Mouse (Mus musculus): Measurements from ENCODE around the gene Atg10. TPM values are rescaled to one million over a fixed set of nuclear protein-coding genes. Genes with fewer than 3 reads are reported as not detected.
A peak's percentile ranks its signal among the peaks of the same experiment; 100 is the strongest.
"Not testable (repeated sequence)": the region's sequence is repeated elsewhere in the genome, so short reads cannot be mapped to it uniquely, and the experiment has no call there.

Atg10 gene
- 12.6 and 12.8 TPM in 2 replicates for polyA plus RNA-seq (2015; fragmentation: Nextera tagmentation; extraction: Ambion mirVana)

DNA sequence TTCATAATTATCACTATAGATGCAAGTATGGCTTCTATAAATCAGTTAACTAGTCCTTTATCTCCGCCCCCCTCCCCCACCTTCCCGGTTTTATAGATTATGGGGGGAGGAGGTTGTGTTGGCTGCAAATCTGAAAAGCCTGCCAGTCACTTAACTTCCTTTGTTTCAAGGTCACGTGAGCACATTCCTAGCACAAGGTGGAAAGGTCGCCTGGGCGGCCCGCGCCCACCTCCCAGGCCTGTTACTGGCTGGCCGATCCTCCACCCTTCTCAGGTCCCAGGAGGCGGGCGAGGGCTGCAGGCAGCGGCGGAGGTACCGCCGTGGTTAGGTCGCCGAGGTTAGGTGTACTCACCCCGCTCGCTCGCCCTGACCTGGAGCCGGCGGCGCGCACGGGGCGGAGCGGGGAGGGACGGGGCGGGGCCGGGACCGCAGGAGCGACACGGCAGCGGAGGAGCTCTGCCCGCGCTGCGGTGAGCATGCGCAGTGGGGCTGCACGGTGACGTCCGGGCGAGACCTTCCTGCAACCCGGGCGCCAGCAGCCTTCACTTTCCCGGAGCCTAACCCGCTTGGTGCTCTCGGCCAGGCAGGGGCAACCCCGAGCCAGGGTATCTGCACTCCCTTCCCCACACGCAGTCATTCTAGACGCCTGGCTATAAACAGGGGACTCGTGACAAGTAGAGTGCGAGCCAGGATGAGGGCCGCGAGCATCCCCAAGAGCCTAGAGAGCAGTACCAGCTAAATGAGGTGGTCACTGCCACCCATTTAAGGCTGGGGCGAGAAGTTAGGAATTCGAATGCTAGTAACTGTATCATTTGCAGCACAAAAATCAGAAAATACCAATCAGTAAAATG, at the start of gene Atg10:
Atg10 (minus strand) TSS at position 382 of the 851 bp plus-strand sequence.
- Histone ChIP-seq H3K4me3 (replicated peaks) (peak within 1 kb of the TSS; percentile 64), H3K9ac (peak within 1 kb of the TSS; percentile 65; the same call in 1 of the 2 replicates), H3K27me3 (replicated peaks) (no peaks in the 10 kb centered on the region), H3K4me2 (peak within 1 kb of the TSS; percentile 64), H3K27ac (peak within 1 kb of the TSS; percentile 91), H3K4me1 (no peaks in the 10 kb centered on the region), H3K36me3 (no peaks in the 10 kb centered on the region), H3K9me3 (no peaks in the 10 kb centered on the region)
- under 1% methylated on average over 51 of the region's 55 CpGs for whole genome bisulfite sequencing
- peak; percentile 98 for ATAC-seq (ENCODE audit: insufficient read depth, low FRiP score, low read depth)

DNA sequence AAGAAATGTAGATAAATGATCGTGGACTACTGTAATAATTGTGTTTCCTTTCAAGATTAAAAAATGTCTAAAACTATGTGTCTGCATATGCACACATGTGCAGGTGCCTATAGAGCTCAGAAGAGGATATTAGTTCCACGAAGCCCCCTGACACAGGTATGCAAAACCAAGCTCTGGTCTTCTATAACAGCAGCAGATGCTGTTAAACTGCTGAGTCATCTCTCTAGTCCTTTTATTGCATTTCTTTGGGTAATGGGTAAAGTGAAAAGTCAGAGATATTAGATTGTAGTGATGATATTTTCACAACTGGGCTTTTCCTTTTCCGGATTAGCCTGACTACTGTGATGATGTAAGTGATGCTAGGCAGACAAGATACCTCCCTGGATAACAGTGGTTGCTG, 28.6 kb upstream of the Atg10 start:
- Histone ChIP-seq H3K4me1 (no peaks in the 10 kb centered on the region), H3K27ac (no peak overlapping the region), H3K4me3 (replicated peaks) (no peak overlapping the region), H3K27me3 (replicated peaks) (no peaks in the 10 kb centered on the region), H3K36me3 (no peaks in the 10 kb centered on the region), H3K9me3 (no peaks in the 10 kb centered on the region), H3K4me2 (no peak overlapping the region), H3K9ac (no peak overlapping the region)
- 82% methylated on average over 3 of the region's 3 CpGs for WGBS
- no peak for ATAC-seq (ENCODE audit: insufficient read depth, low FRiP score, low read depth)

DNA sequence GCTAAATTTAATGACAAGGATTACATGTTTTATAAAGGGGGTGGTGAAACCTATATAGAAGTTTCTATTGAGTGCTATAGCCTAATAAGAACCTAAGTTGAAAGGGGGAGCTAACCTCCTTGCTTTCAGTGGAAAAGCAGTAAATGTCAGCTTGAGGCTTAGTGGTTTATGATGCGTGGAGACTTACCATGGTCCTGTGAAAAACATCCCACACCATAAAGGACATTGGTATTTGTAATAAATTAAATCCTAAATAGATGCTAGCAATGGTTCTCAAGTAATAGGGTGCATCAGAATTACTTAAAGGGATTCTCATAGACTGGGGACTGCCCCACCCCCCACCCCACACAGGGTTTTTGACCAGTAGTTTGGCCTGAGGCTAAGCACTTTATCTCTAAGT, 27.9 kb upstream of the Atg10 start:
- no peak overlapping the region for H3K4me3 ChIP-seq (replicated peaks)
- H3K27me3 ChIP-seq (replicated peaks) = no peaks in the 10 kb centered on the region
- H3K27ac ChIP-seq = no peak overlapping the region
- H3K4me2 ChIP-seq = no peak overlapping the region
- H3K36me3 ChIP-seq = no peaks in the 10 kb centered on the region
- no peak overlapping the region for H3K9ac ChIP-seq
- ATAC-seq (ENCODE audit: insufficient read depth, low FRiP score, low read depth) = no peak
- H3K9me3 ChIP-seq = no peaks in the 10 kb centered on the region
- 61% methylated on average over 1 of the region's 1 CpGs for WGBS
- H3K4me1 ChIP-seq = no peaks in the 10 kb centered on the region

DNA sequence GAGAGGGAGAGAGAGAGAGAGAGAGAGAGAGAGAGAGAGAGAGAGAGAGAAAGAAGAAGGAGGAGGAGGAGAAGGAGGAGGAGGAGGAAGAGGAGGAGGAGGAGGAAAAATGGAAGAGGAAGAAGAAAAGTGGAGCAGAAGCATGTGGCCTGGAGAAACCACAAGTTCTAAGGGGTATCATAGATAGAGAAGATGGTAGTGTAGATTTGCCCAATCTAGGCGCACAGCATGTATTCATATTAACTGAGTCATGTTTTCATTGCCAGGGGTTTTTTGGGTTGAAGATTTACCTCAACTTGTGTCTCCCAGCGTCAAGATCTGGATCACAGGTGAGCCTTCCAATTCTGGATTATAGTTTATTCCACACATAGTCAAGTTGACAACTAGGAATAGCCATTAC, 26.3 kb upstream of the Atg10 start:
- whole genome bisulfite sequencing = 81% methylated on average over 2 of the region's 2 CpGs
- ATAC-seq (ENCODE audit: insufficient read depth, low FRiP score, low read depth); H3K4me2 ChIP-seq; H3K27me3 ChIP-seq (replicated peaks); H3K9me3 ChIP-seq; H3K36me3 ChIP-seq; H3K4me3 ChIP-seq (replicated peaks); H3K27ac ChIP-seq; H3K9ac ChIP-seq; H3K4me1 ChIP-seq: not testable (repeated sequence)

DNA sequence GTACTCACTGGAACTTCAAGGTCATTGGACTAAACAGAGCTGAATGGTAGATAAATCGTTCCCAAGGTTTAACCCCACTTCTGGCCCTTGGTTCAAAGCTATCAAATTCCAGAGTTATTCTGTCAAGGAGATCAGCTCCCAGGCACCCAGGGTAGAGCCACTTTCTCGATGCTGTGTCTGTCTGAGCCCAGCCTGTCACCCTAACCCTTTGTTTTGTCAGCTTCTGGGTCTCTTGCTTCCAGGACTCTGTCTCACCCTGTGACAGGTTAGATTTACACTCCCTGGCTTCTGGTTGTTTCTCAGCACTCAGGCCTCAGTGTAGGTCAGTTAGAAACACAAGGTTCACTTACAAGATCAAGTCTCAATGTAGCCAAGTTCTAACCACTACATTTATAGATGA, 22.7 kb upstream of the Atg10 start:
- no peaks in the 10 kb centered on the region for H3K27me3 ChIP-seq (replicated peaks)
- H3K9me3 ChIP-seq = no peaks in the 10 kb centered on the region
- no peaks in the 10 kb centered on the region for H3K36me3 ChIP-seq
- no peaks in the 10 kb centered on the region for H3K4me1 ChIP-seq
- 59% methylated on average over 2 of the region's 2 CpGs for WGBS
- H3K4me2 ChIP-seq = no peak overlapping the region
- no peak for ATAC-seq (ENCODE audit: insufficient read depth, low FRiP score, low read depth)
- H3K4me3 ChIP-seq (replicated peaks) = no peak overlapping the region
- no peak overlapping the region for H3K9ac ChIP-seq
- H3K27ac ChIP-seq = no peak overlapping the region

DNA sequence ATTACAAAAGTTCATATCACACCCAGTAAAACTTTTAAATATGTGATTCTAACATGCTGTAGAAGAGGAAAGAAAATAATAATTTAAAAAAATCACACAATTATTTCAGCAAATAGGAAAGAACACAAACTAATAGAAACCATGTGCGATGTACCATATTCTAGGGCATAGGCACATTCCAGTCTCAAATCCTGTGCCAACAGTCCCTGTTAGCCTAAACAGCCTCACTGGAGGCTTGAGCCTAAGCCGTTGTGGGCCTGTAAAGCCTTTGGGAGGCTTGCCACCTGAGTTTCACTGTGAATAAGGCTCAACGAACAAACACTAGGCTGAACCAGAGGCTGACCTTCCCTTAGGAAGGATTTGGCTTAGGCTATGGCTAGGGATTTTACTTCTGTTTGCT, 14.2 kb upstream of the Atg10 start:
- no peaks in the 10 kb centered on the region for H3K36me3 ChIP-seq
- no peak overlapping the region for H3K4me2 ChIP-seq
- no peak overlapping the region for H3K27ac ChIP-seq
- no peak overlapping the region for H3K9ac ChIP-seq
- H3K9me3 ChIP-seq = no peaks in the 10 kb centered on the region
- H3K4me3 ChIP-seq (replicated peaks) = no peak overlapping the region
- WGBS = 73% methylated on average over 3 of the region's 3 CpGs
- no peaks in the 10 kb centered on the region for H3K27me3 ChIP-seq (replicated peaks)
- no peak for ATAC-seq (ENCODE audit: insufficient read depth, low FRiP score, low read depth)
- H3K4me1 ChIP-seq = no peaks in the 10 kb centered on the region

DNA sequence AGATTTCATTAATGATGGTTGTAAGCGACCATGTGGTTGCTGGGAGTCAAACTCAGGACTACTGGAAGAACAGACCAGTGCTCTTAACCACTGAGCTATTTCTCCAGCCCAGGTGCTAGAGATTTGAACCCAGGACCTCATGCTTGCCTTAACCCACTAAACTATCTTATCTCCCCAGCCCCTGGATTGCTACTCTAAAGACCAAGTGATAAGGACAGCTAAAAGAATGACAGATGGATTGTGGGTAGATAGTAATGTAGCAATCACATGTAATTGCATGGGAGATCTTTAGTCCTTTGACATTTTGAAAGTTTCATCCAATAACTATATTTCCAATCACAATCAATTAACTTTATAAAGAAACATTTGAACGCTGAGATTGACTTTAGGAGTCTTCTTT, 13.1 kb upstream of the Atg10 start:
- no peak overlapping the region for H3K4me2 ChIP-seq
- no peak overlapping the region for H3K4me3 ChIP-seq (replicated peaks)
- no peaks in the 10 kb centered on the region for H3K9me3 ChIP-seq
- no peak for ATAC-seq (ENCODE audit: insufficient read depth, low FRiP score, low read depth)
- no peaks in the 10 kb centered on the region for H3K36me3 ChIP-seq
- no peaks in the 10 kb centered on the region for H3K4me1 ChIP-seq
- H3K9ac ChIP-seq = no peak overlapping the region
- 73% methylated on average over 2 of the region's 2 CpGs for WGBS
- H3K27me3 ChIP-seq (replicated peaks) = no peaks in the 10 kb centered on the region
- H3K27ac ChIP-seq = no peak overlapping the region

DNA sequence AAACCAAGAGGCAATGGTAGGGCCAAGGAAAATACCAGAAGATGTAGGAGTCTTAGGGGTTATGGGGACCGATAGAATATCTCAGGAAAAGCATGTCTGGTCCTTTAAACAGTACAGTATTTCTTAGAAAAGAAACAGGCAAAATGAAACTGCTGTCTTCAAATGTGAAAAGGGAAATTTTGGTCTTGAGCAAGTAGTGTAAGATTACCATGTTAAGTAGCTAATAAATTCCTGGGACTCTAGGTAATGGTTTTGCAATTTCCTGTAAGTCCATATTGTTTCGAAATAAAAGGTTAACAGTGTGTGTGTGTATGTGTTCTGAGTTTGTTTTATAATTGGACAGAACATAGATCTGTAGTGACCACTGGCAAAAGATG, 658 bp upstream of the Atg10 start:
- Histone ChIP-seq H3K27ac (peak overlapping the region; percentile 91), H3K9ac (no peak overlapping the region), H3K27me3 (replicated peaks) (no peaks in the 10 kb centered on the region), H3K9me3 (no peaks in the 10 kb centered on the region), H3K4me2 (peak overlapping the region; percentile 64), H3K36me3 (no peaks in the 10 kb centered on the region), H3K4me1 (no peaks in the 10 kb centered on the region), H3K4me3 (replicated peaks) (peak overlapping the region; percentile 64)
- ATAC-seq (ENCODE audit: insufficient read depth, low FRiP score, low read depth) = no peak
- WGBS = 69% methylated on average over 2 of the region's 2 CpGs

DNA sequence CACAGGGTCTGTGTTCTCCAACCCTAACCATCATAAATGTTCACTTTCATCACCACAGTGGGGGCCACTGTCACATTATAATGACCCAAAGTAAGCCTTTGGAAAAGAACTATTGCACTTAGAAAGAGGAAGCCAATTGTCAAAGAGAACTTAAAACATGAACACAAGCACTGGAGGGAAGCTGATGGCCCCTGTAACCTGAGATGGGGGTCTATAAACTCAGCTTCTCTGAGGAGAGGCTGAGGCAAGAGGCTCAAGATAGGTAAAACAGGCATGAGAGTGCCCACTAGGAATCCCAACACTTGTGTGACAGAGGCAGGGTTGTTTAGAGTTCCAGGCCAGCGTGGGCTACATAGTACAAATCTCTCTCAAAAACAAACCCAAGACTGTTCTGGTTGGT, 705 bp downstream of the Atg10 start:
- Histone ChIP-seq H3K9me3 (no peaks in the 10 kb centered on the region), H3K27ac (peak overlapping the region; percentile 91; the same call in 1 of the 2 replicates), H3K4me3 (replicated peaks) (peak overlapping the region; percentile 64), H3K27me3 (replicated peaks) (no peaks in the 10 kb centered on the region), H3K4me2 (peak overlapping the region; percentile 64), H3K4me1 (no peaks in the 10 kb centered on the region), H3K36me3 (no peaks in the 10 kb centered on the region), H3K9ac (no peak overlapping the region)
- WGBS = 57% methylated on average over 1 of the region's 1 CpGs
- no peak for ATAC-seq (ENCODE audit: insufficient read depth, low FRiP score, low read depth)

DNA sequence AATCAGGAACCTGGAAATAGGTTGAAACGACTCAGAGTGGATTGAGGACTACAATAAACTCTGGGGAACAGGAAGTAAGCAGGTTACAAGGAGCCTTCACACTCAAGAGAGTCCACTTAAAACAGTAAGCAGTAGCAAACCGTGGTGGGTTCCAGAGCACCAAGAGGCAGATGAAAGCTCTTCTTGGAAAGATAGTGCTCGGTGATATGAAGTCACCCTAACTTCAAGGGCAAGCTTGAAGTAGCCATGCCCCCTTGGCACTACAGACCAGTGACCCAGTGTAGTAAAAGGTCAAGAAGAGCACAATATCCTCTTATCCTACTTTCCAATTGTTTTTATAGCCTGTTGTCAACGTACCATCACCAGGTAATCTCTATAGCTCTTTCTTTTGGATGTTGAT, 2.1 kb downstream of the Atg10 start:
- Histone ChIP-seq H3K9ac (no peak overlapping the region), H3K4me3 (replicated peaks) (no peak overlapping the region), H3K9me3 (no peaks in the 10 kb centered on the region), H3K27me3 (replicated peaks) (no peaks in the 10 kb centered on the region), H3K4me2 (no peak overlapping the region), H3K27ac (no peak overlapping the region), H3K4me1 (no peaks in the 10 kb centered on the region), H3K36me3 (no peaks in the 10 kb centered on the region)
- WGBS = 78% methylated on average over 4 of the region's 4 CpGs
- ATAC-seq (ENCODE audit: insufficient read depth, low FRiP score, low read depth) = no peak

DNA sequence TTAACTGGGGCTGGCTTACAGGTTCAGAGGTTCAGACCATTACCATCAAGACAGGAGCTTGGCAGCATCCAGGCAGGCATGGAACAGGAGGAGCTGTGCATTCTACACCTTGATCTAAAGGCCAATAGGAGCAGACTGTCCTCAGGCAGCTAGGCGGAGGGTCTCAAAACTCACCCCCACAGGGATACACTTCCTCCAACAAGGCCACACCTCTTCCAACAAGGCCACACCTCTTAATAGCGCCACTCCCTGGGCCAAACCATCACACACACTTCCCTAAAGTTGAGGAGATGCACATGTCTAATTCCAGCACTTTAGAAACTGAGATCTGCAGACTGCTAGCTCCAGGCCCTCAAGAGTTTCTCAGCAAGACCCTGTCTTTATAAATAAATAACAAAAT, 6.1 kb downstream of the Atg10 start:
- no peaks in the 10 kb centered on the region for H3K36me3 ChIP-seq
- H3K27me3 ChIP-seq (replicated peaks) = no peaks in the 10 kb centered on the region
- H3K9me3 ChIP-seq = no peaks in the 10 kb centered on the region

DNA sequence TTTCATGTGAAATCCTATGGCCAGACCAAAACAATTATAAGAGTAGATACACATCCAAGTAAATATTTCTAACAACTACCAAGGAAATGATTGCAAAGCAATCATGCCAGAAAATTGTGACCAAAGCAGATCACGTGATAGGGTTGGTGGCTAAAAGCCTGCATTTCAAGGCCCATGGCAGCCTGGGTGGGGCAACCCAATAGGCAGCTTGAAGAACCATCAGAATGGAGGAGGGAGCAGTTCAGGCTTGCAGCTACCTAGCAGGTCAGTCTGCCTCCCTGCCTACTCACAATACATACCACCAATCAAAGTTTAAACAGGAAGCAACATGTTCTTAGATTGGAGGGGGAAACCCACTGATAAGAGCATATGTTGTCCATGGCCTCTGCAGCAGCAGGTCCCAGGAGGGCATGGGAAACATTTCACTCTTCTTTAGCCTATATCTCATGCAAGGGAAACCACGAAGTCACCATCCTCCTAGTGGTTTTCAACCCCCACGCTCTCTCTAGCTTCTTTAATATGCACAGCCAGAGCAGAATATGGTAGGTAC, 7.0 kb downstream of the Atg10 start:
- Histone ChIP-seq H3K9ac (no peak overlapping the region), H3K9me3 (no peaks in the 10 kb centered on the region), H3K4me3 (replicated peaks) (no peak overlapping the region), H3K27me3 (replicated peaks) (no peaks in the 10 kb centered on the region), H3K36me3 (no peaks in the 10 kb centered on the region), H3K4me2 (no peak overlapping the region), H3K4me1 (no peaks in the 10 kb centered on the region), H3K27ac (peak overlapping the region; percentile 49; the same call in 1 of the 2 replicates)
- 0 out of 2 replicates have a peak, but pooled peaks have one; percentile 35 for ATAC-seq (ENCODE audit: insufficient read depth, low FRiP score, low read depth)
- WGBS = 72% methylated on average over 3 of the region's 3 CpGs

More for the DNA sequence above, 6.1 kb downstream of the Atg10 start:
- no peak for ATAC-seq (ENCODE audit: insufficient read depth, low FRiP score, low read depth)
- Histone ChIP-seq H3K4me1 (no peaks in the 10 kb centered on the region), H3K4me3 (replicated peaks) (no peak overlapping the region), H3K9ac (no peak overlapping the region), H3K27ac (no peak overlapping the region), H3K4me2 (no peak overlapping the region)
- 83% methylated on average over 2 of the region's 2 CpGs for WGBS

Measured in stomach, embryonic 15.5 days (tissue).